Mouse (Mus musculus) liver, embryonic 14.5 days (tissue): ENCODE measurements at regions not wholly inside any gene's neighbourhood (a gene's known extent, or its start where the extent isn't known, plus 50 kb on each side); places are given as distances from the start of the nearest gene placed in this dataset.
A peak's percentile ranks its signal among the peaks of the same experiment; 100 is the strongest.

ENCODE experiments used
- ATAC-seq: fragments of 200-750 bp; cut with Nextera tagmentation; 2 replicates; pipeline ENCODE4 v1.8.0; 2017; ENCODE audit warnings: moderate number of reproducible peaks, mild to moderate bottlenecking, moderate library complexity; ENCODE audit not compliant: insufficient read depth
- DNase-seq, 3 experiments: peaks; one replicate each; pipeline ENCODE4 v3.0.0-alpha.2; 2012 to 2013; ENCODE audit warnings: low read depth in 3 of 3, low spot score in 3 of 3
- H3K27ac ChIP-seq: fragments of 300-500 bp; sonication (generic); 2 replicates; pipeline ENCODE4 v1.5.1; 2014; ENCODE audit warnings: moderate library complexity, mild to moderate bottlenecking, control low read depth, inconsistent platforms
- H3K27me3 ChIP-seq: fragments of 300-500 bp; sonication (generic); 2 replicates; pipeline ENCODE4 v1.6.1; 2014; ENCODE audit warnings: mild to moderate bottlenecking, low read length, moderate library complexity; ENCODE audit not compliant: control insufficient read depth, insufficient read depth
- H3K36me3 ChIP-seq: fragments of 300-500 bp; sonication (generic); replicated peaks from 2 replicates; pipeline ENCODE4 v1.6.1; 2014; ENCODE audit warnings: low read depth; ENCODE audit not compliant: control insufficient read depth, insufficient read depth
- H3K4me1 ChIP-seq, 2 experiments: fragments of 200-500 bp in 1 of 2; fragments of 300-500 bp in 1 of 2; sonication (generic) in 1 of 2; replicated peaks; 2 replicates each; pipeline ENCODE4 v1.6.1; 2012 to 2014; ENCODE audit warnings: antibody characterized with exemption in 1 of 2, inconsistent platforms in 1 of 2, low read length in 1 of 2; ENCODE audit not compliant: control insufficient read depth in 2 of 2, insufficient read depth in 2 of 2
- H3K4me2 ChIP-seq: fragments of 300-500 bp; sonication (generic); 2 replicates; pipeline ENCODE4 v1.6.1; 2014; ENCODE audit warnings: low read depth, mild to moderate bottlenecking, control low read depth, moderate library complexity
- H3K4me3 ChIP-seq, 2 experiments: fragments of 200-500 bp in 1 of 2; fragments of 300-500 bp in 1 of 2; sonication (generic) in 1 of 2; 2 replicates each; pipeline ENCODE4 v1.5.1; 2012 to 2014; ENCODE audit warnings: low read depth in 2 of 2, low read length in 2 of 2, mild to moderate bottlenecking in 2 of 2, control low read depth in 1 of 2, inconsistent platforms in 1 of 2, moderate library complexity in 1 of 2; ENCODE audit not compliant: insufficient read depth in 1 of 2
- H3K9ac ChIP-seq: fragments of 300-500 bp; sonication (generic); replicated peaks from 2 replicates; pipeline ENCODE4 v1.6.1; 2014; ENCODE audit warnings: mild to moderate bottlenecking, control low read depth, moderate library complexity
- H3K9me3 ChIP-seq: fragments of 300-500 bp; sonication (generic); 2 replicates; pipeline ENCODE4 v1.6.1; 2016; ENCODE audit warnings: low read length, mixed read lengths; ENCODE audit not compliant: control insufficient read depth
- CTCF ChIP-seq: IDR thresholded peaks from 2 replicates; pipeline ENCODE4 v1.5.1; 2016; ENCODE audit warnings: antibody characterized with exemption, low read depth, control low read depth
- EP300 ChIP-seq: IDR thresholded peaks from 2 replicates; pipeline ENCODE4 v1.6.1; 2016; ENCODE audit warnings: antibody characterized with exemption, low read depth
- WGBS: fragments of 180-500 bp; shearing (Covaris S2); extraction: QIAGEN DNeasy Blood & Tissue Kit; methylation state at CpG from one replicate; pipeline ENCODE4 v1.1.7; 2014; ENCODE audit not compliant: insufficient replicate concordance; 5-methylcytosine and 5-hydroxymethylcytosine counted together

GRCm38 (mm10) chr6:99999711-100000365 lies 273.6 kb upstream of the Prok2 start:
- Histone ChIP-seq H3K9ac (no peak overlapping the region), H3K4me1 (peaks cover 0 to 4% of the 10 kb centered on the region in 2 experiments; a peak in 2 of 4 replicates), H3K36me3 (no peaks in the 10 kb centered on the region), H3K4me3 (no peak overlapping the region), H3K9me3 (no peaks in the 10 kb centered on the region), H3K27ac (no peak overlapping the region), H3K27me3 (no peaks in the 10 kb centered on the region), H3K4me2 (no peak overlapping the region)
- 55% methylated on average over 13 of the region's 13 CpGs for WGBS
- DNase-seq = no peak
- TF ChIP-seq CTCF = no peak
- TF ChIP-seq EP300 = no peak
- no peak for ATAC-seq

GRCm38 (mm10) chr6:99995970-99996956 lies 270.1 kb upstream of the Prok2 start:
- DNase-seq (no peak), ATAC-seq (no peak)
- Histone ChIP-seq H3K4me1 (peaks cover 0 to 9% of the 10 kb centered on the region in 2 experiments; a peak in 2 of 4 replicates), H3K4me3 (no peak overlapping the region), H3K27ac (no peak overlapping the region), H3K9me3 (no peaks in the 10 kb centered on the region), H3K4me2 (no peak overlapping the region), H3K27me3 (no peaks in the 10 kb centered on the region), H3K9ac (no peak overlapping the region), H3K36me3 (no peaks in the 10 kb centered on the region)
- no peak for TF ChIP-seq CTCF
- no peak for TF ChIP-seq EP300
- WGBS = 46% methylated on average over 15 of the region's 15 CpGs

- no peak overlapping the region for H3K9ac ChIP-seq
- no peaks in the 10 kb centered on the region for H3K27me3 ChIP-seq
- no peak for ATAC-seq
- peaks cover 0 to 15% of the 10 kb centered on the region in 2 experiments; a peak in 2 of 4 replicates for H3K4me1 ChIP-seq
- WGBS = 40% methylated on average over 3 of the region's 3 CpGs
- H3K4me3 ChIP-seq = no peak overlapping the region
- no peaks in the 10 kb centered on the region for H3K9me3 ChIP-seq
- H3K4me2 ChIP-seq = no peak overlapping the region
- H3K36me3 ChIP-seq = no peaks in the 10 kb centered on the region
- DNase-seq = no peak
- no peak overlapping the region for H3K27ac ChIP-seq
- TF ChIP-seq CTCF = no peak
- TF ChIP-seq EP300 = no peak
Observed at GRCm38 (mm10) chr6:99994026-99994425, 267.8 kb upstream of the Prok2 start.

- no peak overlapping the region for H3K4me3 ChIP-seq
- H3K9ac ChIP-seq = no peak overlapping the region
- no peak for TF ChIP-seq EP300
- no peak for TF ChIP-seq CTCF
- peaks cover 0 to 12% of the 10 kb centered on the region in 2 experiments; a peak in 2 of 4 replicates for H3K4me1 ChIP-seq
- no peaks in the 10 kb centered on the region for H3K36me3 ChIP-seq
- H3K27ac ChIP-seq = no peak overlapping the region
- peak; percentile 35 to 48 (median 39) for DNase-seq
- peak; percentile 59; the same call in 1 of the 2 replicates for ATAC-seq
- WGBS = 40% methylated on average over 7 of the region's 7 CpGs
- no peaks in the 10 kb centered on the region for H3K27me3 ChIP-seq
- no peaks in the 10 kb centered on the region for H3K9me3 ChIP-seq
- H3K4me2 ChIP-seq = no peak overlapping the region
Observed at GRCm38 (mm10) chr6:99991079-99991478, 264.9 kb upstream of the Prok2 start.

GRCm38 (mm10) chr6:99990604-99991003 lies 264.4 kb upstream of the Prok2 start:
- Histone ChIP-seq H3K4me2 (no peak overlapping the region), H3K27me3 (no peaks in the 10 kb centered on the region), H3K9ac (no peak overlapping the region), H3K36me3 (no peaks in the 10 kb centered on the region), H3K9me3 (no peaks in the 10 kb centered on the region), H3K27ac (no peak overlapping the region), H3K4me1 (peaks cover 0 to 12% of the 10 kb centered on the region in 2 experiments; a peak in 2 of 4 replicates), H3K4me3 (no peak overlapping the region)
- TF ChIP-seq CTCF = no peak
- ATAC-seq (0 out of 2 replicates have a peak, but pooled peaks have one; percentile 6), DNase-seq (no peak)
- WGBS = 67% methylated on average over 6 of the region's 6 CpGs
